Mouse (Mus musculus) brain, embryonic 14.5 days (tissue): ENCODE measurements around the gene Hltf.

Experiments used
- CTCF ChIP-seq: fragments of 200-500 bp; IDR thresholded peaks from 2 replicates; pipeline ENCODE4 v1.5.1; 2012; ENCODE audit warnings: inconsistent platforms, mild to moderate bottlenecking, moderate library complexity, borderline replicate concordance; ENCODE audit not compliant: insufficient read depth, insufficient read length; ENCODE audit errors: extremely low read depth
- POLR2A ChIP-seq: fragments of 200-500 bp; IDR thresholded peaks from 2 replicates; pipeline ENCODE4 v1.6.1; 2012; ENCODE audit warnings: mild to moderate bottlenecking, inconsistent platforms, borderline replicate concordance; ENCODE audit not compliant: poor library complexity, insufficient read depth, insufficient read length, severe bottlenecking; ENCODE audit errors: extremely low read depth

DNA sequence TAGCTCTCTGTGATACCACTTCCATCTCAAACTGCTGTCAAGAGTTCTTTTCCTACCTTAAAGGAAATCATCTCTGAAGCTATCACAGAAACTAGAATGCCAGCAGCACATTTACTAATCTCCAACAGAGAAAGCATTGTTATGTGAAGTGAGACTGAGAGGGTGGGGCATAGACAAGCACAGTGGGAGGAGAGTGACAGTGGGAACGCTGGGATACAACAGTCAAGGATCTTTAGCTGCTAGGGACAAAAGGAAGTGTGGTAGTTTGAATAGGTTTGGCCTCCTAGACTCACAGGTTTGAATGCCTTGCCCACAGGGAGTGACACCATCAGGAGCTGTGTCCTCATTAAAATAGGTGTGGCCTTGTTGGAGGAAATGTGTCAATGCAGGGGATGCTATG, 33.8 kb upstream of the Hltf start:
- TF ChIP-seq CTCF, result no peak
- no peak for TF ChIP-seq POLR2A
